Mouse (Mus musculus): ENCODE measurements around the gene Slc16a10.

Slc16a10 gene

DNA sequence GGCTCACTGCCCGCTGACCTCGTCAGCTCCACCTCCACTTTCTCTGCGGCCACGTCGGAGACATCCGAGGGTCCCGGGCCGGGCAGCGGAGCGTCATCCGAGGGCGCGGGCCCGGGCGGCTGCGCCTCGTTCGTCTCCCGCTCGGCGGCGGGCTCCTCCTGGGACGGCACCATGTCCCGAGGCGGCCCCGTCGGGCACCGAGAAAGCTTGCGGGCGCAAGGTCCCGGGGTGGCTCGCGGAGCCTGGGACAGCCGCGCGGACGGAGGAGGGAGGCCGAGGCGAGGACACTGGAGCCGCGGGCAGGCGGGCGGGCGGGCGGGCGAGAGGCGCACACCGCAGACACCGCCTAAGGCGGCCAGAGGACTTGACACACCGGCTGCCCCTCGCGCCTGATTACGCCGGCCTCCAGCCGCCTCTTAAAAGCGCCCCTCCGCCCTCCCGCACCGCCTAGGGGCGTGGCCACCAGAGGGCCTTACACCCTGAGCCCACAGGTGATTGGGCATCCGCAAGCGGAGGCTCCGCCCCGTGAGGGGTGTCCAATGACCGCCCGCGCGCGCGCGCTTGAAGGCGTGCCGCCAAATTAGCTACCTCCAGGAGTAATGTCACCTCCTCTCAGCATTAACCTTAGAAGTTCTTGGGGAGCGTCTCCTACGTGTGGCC lies at the start of gene Slc16a10:
Gene Slc16a10, minus strand, starts transcription at position 395 of the 660 bp plus-strand sequence.
- peak; percentile 97 for DNase-seq (ENCODE audit: low read depth)

DNA sequence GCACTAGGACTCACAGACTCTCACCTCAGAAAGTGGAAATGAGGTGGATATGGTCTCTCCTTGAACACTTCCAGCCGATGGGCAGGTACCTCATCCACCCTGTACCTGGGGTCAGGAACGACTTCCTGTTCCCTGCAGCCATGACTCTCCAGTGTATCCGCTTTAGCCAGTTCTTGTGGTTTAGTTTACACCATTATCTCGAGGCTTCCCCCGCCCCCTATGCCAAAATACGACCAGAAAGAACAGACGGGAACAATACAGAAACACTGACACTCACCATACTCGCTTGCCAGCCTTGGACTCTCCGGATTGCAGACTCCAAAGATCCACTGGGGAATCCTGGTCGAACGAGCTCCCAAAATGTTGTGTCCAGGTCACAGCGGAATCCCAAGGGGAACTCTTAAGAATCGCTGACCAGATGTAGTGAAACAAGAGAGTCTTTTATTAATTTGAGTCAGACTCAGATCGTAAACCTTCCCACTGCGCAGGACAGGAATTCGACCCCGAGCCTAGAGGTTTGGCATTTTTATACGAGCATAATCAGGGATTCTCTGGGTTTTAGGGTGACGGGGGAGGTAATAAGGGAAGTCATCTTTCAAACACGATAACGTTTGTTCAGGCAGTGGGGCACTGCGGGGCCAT lies 49.4 kb upstream of the Slc16a10 start:
- no peak for DNase-seq (ENCODE audit: low read depth)

DNA sequence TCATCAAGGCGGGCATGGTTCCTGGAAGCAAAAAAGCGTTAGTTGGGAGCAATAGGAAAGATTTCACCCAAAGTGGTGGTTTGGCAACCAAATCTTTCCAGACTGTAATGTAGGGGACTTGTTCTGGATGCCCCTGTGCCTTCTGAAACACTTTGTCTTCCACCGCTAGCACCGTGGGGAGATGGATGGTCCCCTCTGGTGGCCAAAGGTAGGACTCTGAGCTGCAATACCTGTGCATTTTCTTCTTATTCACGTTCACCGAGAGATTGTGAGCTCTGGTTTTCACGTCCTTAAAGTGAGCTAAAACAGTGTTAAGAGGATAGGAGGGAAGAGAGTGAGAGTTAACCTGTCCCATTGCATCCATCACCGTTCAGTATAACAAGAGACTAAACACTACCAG lies 48.8 kb upstream of the Slc16a10 start:
- DNase-seq (ENCODE audit: low read depth): no peak

DNA sequence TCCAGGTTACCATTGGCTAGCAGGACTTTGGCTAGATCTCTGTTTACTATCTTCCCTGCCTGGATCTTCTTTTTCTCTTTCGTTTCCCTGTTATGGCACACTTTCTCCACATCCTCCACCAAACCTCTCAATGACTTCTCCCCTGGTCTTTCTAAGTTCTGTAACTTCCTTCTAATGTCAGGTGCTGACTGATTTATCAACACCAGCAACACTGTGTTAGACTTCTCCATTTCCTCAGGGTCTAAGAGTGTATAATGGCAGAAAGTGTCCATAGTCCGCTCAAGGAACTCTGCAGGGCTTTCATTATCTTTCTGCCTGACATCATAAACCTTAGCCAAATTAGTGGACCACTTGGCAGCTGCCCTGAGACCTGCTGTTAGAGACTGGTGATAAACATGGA lies 47.6 kb upstream of the Slc16a10 start:
- DNase-seq (ENCODE audit: low read depth): no peak

DNA sequence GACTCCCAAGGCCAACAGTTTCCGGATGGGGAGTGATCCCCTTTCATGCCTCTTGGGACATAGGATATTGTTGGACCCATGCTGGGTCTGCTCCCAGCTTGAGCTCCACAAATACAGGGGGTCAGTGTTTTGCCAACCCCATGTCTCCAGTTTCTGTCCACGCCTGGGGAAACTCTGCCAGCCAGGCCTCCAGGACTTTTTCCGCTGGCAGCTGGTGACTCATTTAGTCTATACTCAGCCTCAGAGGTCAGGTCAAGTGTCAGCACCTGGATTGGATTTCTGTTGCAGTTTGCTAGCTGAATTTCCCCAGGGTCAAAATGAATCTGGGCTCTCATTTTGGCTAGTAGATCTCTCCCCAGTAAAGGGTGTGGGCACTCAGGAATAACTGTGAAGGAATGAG lies 46.8 kb upstream of the Slc16a10 start:
- DNase-seq (ENCODE audit: low read depth): no peak

DNA sequence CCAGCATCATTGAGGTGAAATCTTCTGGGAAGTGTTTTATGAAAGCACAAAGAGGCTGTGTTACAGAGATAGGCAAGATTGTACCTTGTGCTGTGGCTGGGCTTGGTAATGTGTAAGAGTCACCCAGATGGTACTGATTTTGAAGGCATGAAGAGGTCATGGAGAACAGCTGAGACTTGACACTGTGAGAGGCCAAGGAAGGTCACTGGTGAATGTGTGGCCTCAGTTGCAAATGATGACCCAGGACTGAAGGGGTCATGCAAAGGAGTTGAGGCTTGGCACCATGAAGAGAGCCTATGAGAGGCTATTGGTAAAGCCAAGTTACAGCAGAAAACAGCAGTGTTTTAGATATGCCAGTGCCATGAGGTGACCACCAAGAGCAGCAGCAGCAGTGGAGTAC lies 43.9 kb upstream of the Slc16a10 start:
- DNase-seq (ENCODE audit: low read depth): no peak

DNA sequence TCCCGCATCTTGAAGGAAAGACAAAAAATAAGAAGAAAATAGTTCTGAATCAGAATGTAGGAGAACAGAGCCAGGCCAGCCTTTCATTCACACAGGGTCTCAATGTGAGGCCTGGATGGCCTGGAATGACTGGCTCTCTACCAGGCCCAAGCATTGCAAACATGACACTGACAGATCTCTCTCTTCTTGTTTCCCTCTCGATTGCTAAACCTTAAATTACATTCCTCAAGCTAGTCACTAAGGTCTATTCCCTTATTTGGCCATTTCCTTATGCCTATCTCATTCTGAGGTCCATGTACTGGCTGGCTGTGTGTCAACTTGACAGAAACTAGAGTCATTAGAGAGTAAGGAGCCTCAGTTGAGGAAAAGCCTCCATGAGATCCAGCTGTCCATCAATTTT lies 38.0 kb upstream of the Slc16a10 start:
- no peak for DNase-seq (ENCODE audit: low read depth)

DNA sequence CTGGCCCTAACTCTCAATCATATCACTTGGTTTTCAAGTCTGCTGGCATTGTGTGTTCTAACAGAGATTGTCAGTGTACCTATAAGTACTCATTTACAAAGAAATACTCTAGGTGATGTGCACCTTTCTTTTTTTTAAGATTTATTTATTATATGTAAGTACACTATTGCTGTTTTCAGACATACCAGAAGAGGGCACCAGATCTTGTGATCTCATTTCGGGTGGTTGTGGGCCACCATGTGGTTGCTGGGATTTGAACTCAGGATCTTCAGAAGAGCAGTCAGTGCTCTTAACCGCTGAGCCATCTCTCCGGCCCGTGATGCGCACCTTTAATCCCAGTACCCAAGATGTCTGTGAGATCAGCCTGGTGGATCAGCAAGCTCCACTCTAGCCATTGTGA lies 37.1 kb upstream of the Slc16a10 start:
- peak; percentile 37 for DNase-seq (ENCODE audit: low read depth)

DNA sequence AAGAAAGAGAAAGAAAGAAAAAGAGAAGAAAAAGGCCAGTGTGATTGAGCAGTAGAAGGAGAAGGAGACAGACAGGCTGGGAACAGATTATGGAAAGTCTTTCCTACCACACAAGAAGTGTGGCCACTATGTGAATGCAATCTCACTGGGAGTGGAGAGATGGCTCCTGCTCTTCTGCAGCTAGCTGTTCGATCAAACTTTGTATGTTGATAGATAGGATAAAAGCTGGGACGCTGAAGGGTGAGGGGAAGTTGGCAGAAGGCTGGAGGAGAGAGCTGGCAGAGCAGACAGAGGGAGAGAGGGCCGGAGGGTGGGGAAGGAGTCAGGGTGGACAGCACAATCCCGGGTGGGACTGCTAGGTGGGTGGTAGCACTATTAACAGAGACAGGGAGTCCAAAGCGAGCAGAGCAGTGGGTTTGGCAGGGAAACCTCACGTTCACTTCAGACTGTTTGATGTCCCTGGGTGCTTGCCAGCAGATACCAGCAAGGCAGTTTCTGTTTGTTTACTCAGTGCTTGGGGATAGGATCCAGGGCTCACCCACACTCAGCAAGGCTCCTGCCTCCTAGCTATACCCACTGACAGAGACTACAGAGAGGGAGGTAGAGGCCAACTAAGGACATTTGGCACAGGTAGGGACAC lies 35.4 kb upstream of the Slc16a10 start:
- no peak for DNase-seq (ENCODE audit: low read depth)

DNA sequence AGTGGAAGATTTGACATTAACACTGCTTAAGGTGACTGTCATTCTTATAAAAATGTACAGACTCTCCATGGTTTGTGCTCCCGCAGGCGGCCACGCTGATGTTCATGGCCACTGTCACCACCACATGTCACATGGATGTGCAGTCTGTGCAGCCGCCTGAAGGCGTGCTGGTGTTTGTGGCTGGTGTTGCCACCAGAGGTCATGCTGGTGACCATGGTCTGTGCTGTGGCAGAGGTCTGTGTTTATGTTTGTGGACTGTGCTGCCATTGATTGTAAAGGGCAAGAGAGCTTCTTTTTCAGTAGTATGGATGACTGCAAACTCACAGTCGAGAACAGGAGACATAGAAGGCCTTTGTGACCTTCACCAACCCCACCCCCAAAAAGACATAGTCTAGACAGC lies 30.1 kb upstream of the Slc16a10 start:
- DNase-seq (ENCODE audit: low read depth): no peak

DNA sequence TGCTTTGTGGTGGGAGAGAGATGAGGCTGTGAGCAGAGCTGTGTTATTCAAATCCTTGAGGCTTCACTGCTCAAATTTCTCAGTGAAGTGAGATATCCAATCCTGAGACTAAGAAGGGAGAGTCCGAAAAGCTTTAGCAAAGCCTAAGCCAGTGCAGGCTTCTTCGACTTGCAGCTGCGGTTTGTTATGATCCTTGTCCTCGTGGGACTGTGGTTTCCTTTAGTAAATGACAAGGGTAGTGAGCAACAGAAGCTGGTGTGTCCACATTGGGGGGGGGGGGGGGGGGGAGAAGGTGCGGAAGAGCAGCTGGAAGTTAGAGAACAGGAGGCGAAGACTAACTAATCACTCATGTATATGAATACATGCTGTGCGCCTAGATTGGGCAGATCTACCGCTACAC lies 29.2 kb upstream of the Slc16a10 start:
- DNase-seq (ENCODE audit: low read depth): no peak

DNA sequence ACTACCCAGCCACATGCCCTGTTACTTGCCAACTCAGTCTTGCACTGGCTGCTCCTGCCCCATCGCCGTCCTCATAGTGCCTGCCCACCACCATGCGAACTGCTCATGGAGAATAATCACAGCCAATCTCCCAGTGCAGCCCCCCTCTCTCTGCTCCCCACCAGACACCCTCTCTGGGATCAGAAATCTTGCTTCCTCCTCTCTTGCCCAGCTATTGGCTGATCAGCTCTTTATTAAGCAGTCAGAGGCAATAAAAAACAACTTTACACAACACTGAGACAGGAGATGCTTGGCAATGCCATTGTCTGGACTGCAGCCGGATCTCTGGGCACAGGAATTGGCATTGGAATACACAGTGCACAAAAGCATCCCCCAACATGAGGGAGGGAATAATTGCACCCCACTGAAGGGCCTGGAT lies 28.1 kb upstream of the Slc16a10 start:
- DNase-seq (ENCODE audit: low read depth): no peak

DNA sequence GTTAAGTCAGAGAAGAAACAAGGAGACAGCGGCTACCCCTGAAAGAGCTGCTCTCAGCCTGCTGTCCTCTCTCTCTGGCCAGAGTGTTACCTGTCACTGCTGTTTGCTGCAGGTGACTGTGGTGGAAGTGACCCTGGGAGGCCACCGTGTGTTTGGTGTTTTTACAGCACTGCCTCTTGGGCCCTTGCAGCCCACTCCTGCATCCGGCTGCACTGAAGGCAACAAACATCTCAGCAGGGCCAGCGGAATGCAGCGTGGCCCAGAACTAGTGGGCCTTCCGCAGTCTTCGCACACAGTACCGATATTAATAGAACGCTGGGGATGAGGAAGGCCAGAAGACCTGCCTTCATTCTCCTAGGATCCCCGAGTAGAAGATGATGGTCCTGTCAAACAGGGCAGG lies 27.5 kb upstream of the Slc16a10 start:
- DNase-seq (ENCODE audit: low read depth): no peak

DNA sequence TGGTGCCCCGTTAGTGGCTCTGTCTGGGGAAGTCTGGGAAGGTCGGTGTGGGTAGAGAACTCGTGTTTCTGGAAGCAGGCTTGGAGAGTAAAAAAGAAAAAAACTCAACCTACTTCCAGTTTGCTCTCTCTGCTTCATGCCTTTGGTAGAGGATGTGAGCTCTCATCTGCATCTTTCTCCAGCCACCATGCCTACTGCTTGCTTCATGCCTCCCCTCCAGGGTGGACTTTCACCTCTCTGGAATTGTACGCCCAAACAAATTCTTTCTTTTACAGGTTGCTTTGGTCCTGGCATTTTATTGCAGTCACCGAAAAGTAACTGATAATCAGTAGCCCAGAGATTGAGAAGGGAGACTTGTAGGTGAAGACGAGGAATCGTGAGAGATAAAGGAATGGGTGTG lies 27.0 kb upstream of the Slc16a10 start:
- DNase-seq (ENCODE audit: low read depth): no peak

DNA sequence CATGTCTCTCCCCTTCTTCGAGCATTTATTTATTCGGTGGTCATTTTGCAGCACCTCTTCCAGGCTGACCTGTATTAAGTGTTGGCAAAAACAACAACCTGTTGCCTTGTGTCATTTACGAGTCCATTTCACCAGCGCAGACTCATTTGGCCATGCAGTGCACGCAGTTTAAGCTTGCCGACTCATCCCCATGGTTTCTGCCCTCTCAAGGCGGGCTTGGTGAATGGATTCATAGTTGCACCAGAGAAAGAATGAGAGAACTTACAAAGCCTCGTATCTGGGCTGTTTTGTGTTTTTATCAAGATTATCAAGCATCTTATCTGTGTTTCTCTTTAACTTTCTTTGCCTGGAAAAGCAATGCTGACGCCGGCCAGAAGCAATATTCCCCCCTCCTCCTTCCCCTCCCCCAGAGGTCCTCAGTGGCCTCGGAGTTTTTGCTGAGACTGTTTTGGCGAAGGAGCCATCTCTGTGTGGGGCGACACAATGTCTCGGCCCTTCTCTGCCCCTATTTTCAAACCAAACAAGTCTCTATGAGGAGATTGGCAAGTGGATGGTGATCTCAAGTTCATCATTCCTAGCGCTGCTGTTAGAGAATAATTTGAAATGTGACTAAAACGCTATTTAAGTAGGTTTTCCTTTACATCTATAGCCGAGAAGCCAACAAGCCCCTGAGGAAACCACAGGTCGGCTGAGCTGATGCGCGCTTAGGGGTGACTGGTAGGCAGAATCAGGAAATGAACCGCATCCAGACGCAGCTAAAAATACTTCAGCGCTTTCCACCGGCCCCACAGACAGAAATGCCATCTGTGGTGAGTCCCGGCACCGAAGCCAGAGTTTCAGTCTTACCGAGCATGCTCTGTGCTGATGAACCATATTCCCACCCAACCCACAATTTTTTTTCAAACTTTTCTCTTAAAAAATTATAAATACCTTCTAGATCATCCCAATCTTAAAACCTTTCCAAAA lies 22.6 kb upstream of the Slc16a10 start:
- peak; percentile 69 for DNase-seq (ENCODE audit: low read depth)

DNA sequence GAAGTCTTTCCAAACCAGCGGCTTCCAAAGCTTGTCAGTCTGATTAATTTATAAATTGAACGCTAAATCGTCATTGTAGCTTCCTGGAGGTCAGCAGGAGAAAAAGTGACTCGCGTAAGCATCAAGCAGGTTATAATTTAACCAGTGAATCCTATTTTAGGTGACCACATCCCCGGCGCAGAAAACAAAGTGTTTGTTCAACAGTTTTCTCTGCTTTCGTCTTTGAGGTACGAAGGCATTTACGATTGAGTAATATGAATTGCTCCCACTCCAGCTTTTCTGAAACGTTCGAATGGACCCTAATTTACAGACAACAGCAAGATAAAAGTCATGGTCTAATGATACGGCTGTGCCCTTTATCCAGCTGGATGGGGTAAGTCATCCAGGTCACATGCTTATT lies 21.9 kb upstream of the Slc16a10 start:
- peak; percentile 23 for DNase-seq (ENCODE audit: low read depth)

DNA sequence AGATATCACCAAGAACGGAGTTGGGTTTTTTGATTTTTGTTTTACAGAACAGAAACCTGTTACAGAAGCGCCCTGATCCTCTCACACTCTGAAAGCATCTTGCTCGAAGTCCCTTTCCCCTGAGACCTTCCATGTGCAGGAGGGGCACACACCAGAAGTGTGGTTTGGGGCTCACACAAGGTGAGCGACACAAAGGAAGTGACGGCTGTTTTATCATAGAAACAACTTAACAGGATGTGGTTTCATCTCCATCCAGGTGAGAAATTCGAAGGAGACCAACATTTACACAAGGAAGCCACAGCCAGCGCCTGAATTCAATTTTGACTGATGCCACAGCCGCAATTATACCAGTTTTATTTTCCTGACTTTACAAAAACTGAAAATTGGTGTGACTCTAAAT lies 21.3 kb upstream of the Slc16a10 start:
- DNase-seq (ENCODE audit: low read depth): peak; percentile 70

DNA sequence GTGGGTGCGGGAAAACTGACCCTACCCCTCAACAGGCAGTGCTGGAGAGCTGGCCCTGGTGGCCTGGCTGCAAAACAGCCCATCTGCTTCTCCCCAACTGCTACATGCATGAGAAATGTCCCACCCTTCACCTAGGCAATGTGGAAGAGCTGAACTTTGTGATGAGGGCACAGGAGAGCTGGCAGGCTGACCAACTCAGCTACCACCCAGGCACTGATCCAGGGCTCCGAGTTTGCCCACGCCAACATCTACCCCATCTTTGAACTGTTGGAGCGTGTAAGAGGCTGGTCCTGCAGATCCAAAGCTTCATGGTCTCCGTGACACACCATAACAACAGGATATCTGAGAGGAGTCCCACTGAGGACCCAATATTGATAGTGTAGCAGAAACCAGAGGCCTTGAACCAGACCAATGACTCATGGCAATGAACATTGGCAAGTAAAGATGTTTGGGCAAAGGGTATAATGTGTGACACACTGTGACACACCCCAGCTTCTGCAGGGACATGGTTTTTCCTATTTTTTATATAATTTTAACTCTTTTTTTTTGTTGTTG lies 19.7 kb upstream of the Slc16a10 start:
- no peak for DNase-seq (ENCODE audit: low read depth)

DNA sequence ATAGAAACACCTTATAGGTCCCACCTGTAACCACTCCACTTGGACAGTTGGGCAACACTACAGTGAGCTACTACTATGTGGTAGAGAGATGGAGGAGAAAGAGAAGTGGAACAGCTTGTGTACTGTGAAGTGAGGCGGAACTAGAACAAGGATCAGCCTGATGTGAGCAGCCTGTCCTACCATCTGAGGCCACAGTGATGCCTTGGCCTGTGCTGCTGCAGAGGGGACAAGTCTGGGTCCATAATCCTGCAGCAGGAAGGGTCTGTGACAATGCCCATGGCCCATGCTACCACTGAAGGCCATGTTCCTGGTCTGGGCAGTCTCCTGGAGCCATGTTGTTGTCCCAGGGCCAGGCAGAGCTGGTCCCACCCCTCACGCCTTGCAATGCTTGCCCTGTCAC lies 19.2 kb upstream of the Slc16a10 start:
- DNase-seq (ENCODE audit: low read depth): no peak

DNA sequence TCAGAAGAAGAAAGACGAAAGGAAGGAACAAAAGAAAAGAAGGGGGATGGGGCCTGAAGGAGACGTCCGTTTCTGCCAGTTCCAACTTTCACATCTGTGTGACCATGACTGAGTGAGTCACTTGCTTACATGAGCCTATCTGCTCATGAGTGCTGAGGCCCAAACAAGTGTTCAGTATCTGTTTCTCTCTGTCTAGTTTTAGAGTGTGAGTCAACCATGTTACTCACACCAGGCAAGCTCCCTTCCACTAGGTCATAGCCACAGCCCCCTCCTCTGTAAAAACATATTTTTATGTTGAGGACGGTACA lies 10.4 kb upstream of the Slc16a10 start:
- no peak for DNase-seq (ENCODE audit: low read depth)

DNA sequence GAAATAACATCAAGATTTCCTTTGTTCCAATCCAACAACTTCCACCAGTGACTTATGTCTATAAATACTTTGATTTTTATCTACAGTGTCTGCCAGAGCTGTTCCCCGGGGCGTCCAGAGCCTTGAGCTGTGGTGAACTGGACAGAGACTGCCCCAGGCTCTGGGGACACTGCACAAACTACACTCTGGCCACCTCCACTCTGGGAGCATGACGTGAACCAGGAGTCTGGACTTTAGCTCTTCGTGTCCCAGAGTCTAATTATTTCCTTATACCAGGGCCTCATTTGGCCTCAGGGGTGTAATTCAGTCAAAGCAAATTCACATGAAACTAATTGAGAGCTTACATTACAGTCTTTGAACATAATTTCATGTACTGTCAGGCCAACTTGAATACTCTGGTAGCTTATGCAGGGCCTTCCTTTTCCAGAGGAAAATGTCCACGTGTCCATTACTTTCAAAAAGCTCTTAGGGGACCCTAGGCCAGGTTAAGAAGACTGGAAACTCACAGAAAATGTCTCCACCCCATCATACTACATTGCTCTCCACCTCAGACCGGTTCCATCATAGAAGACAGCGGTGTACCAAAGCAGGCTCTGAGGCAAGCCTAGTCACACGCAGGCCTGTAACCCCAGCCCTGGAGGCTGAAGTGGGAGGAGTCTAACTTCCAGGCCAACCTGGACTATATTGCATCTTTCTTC lies 9.9 kb upstream of the Slc16a10 start:
- DNase-seq (ENCODE audit: low read depth): no peak
